Mouse (Mus musculus): Measurements from ENCODE around the gene Ralbp1.

Gene Ralbp1

DNA sequence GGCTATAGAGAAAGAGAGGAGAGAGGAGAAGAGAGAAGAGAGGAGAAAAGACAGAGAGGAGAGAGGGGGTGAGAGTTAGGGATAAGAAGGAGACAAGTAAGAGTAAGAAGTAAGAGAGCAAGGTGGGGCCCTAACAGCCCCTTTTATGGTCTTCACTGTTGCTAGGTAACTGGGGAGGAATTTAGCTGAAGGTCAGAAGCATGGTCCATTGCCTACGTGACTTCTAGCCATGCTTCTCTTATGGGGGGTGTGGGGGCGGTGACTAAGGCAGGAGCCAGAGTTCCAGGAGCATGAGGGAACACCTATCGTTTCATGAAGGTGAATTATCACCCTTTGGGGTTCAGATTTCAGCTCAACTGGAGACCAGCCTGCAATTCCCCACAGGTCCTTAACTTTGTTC is 10.4 kb upstream of the Ralbp1 start:
- DNase-seq (ENCODE audit: low spot score in 2 of 2), result no peak

DNA sequence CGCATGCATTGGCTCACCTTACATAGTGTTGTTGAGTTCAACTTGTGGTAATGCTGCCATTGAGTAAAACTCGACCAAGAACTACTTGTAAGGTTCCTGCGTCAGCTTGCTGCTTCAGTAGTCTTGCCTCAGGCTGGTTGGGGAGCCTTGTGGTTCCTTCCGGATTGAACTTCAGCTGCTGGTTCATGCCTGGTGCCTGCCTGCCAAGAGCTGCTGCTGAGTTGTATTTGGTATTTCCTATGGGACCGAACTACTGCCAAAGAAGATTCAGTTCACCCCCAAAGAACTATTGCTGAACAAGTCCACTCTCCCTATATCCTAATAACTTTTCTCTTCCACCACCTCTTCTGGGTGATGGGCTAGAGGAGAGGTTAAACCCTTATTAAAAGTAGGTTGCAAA is 3.9 kb upstream of the Ralbp1 start:
- DNase-seq (ENCODE audit: low spot score in 2 of 2), result no peak

DNA sequence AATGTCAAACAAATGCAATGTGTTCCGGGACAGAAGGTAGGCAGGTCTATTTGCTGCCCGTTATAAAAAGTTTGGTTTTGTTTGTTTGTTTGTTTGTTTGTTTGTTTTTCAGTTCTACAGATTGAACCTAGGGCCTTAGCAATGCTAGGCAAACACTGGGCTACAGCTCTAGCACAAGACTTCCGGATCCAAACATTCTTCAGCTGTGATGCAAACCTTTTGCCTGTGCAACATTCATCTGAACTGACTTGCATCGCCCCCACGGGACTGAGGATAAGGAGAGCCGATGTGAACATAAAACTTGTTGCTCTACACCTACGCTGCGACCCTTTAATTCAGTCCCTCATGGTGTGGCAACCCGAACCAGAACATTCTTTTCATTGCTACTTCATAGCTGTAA is 973 bp upstream of the Ralbp1 start:
- no peak for DNase-seq (ENCODE audit: low spot score in 2 of 2)

DNA sequence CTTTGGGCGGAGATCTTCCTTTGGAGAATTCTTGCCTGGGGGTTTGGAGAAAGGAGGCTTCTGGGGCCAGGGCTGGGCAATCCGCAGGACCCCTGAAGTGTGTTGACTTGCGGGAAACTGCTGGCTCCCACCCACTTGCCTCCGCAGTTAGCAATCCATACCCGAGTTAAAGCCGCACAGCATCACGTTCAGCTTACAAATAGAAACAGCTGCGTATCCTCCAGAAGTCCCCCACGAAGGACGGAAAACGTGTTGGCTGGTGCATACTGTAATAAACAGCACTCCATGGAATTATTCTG is 251 bp downstream of the Ralbp1 start:
- DNase-seq (ENCODE audit: low spot score in 2 of 2), result no peak

DNA sequence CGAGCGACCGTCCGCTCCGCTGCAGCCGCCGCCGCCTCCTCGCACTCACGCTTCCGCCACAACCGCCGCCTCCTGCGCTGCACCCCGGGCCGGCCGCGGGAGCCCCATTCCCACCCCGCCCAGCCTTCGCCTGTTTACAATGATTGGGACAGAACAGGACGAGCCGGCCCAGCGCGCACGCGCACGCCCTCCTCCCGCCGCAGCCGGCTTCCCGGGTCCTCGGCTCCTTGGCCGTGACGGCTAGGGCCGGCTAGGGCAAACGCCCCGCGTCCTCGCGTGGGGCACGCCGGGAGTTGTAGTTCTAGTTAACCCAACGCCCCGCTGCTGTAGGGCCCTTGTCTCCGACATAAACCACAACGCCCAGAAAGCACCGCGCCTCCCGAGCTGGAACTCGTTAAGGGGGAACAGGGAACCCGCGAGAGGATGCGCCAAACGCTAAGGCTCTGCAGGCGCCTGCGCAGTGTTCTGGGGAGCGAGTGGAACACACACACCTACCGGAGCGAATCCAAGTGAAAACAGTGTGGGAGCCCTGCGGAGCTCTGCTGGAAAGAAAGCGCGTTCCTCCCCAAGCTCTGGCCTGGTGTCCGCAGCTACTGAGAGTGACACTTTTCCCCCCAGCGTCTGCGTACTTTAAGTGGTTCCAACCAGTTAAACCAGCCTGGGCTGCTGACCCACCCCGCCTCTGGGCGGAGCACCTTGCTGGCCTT is 754 bp downstream of the Ralbp1 start:
- DNase-seq (ENCODE audit: low spot score in 2 of 2), result peak; percentile 97 to 98

DNA sequence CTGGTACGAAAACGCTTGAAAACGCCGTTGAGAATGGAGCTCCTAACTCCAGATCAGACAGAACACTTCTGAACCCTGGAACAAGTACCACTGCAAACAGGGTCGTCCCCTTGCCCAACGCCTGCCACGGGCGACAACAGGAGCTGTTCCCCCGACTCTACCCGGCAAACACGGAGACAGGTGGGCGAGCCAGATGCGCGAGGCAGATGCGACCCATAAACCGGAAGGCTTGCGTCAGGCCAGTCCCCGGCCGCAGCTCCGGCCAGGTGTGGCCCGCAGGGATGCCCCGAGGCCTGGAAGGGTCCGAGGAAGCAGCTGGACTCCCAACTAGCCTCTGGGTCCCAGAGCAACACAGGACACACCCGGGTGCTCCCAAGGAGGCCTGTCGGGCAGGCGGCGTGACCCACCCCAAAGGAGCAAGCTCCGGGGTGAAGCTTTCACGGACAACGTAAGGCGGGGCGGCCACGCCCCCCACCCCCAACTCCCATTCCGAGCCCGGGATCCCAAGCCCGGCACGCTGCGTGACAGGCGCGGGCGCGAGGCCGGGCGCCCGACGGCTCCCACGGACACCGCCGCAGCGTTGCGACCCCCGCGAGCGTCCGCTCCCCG is 1.4 kb downstream of the Ralbp1 start:
- no peak for DNase-seq (ENCODE audit: low spot score in 2 of 2)

DNA sequence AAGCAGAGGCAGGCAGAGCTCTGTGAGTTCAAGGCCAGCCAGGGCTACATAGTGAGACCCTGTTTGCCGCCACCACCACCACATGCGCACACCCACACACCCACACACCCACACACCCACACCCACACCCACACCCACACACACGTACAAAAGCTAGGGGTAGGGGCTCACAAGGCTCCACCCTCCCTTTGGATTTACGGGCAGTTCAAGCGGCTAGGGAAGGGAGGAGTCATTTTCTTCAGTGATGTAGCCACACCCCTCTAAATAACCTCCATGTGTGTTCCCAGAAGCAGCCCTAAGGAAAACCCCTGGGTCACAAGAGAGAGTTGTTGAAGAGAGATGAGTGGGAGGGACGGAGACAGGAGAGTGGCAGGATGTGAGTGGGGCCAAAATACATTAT is 8.6 kb downstream of the Ralbp1 start:
- DNase-seq (ENCODE audit: low spot score in 2 of 2), result no peak

DNA sequence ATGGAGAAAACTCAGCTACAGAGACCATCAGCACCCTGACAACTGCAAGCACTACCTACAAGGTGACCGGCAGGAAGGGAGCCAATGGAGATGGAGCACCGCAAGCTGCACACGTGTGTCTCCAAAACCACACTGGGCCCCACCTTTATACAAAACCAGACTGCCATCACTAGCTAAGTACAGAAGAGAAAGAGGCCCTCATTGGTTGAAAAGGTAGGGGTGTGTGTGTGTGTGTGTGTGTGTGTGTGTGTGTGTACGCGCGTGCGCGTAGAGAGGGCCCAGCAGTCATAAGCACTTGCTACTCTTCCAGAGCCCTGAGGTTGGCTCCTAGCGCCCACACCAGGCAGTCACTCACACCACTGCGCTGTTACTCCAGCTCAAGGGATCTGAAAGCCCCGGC is 11.8 kb downstream of the Ralbp1 start:
- no peak for DNase-seq (ENCODE audit: low spot score in 2 of 2)

DNA sequence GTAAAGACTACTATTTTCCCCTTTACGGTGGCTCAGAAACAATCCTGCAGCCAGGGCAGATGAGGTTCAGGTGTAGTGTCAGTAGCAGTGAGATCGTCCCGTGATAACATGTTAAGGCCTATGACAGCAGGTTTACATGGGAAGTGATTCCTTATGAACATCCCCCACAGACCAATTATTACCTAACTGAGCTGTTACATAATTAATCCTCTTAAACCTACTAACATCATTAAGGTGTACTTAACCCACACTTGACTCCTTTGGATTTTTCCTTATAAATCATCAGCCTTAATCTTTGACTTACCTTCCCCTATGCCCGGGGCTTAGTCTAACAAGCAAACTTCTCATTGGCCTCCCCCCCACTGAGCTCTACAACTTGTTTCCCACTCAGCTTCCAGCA is 12.4 kb downstream of the Ralbp1 start:
- DNase-seq (ENCODE audit: low spot score in 2 of 2), result no peak

DNA sequence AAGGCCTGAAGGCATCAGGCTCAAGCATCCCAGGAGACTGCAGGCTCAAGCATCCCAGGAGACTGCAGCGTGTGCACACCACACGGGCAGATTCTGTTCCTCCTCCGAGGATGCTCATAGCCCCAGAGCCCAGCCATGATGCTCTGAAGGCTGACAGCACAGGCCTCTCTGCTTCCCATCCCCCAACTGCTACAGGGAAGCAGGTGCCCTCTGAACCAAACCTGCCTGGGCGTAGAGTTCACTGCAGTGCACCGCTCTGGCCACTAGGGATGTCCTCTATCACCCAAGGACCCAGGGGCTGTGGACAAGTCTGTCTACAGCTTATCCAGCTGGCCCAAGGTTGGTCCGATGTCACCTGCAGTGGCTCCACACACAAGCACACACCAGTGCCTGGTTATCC is 12.9 kb downstream of the Ralbp1 start:
- peak in 1 of 2 experiments; percentile 33 for DNase-seq (ENCODE audit: low spot score in 2 of 2)

DNA sequence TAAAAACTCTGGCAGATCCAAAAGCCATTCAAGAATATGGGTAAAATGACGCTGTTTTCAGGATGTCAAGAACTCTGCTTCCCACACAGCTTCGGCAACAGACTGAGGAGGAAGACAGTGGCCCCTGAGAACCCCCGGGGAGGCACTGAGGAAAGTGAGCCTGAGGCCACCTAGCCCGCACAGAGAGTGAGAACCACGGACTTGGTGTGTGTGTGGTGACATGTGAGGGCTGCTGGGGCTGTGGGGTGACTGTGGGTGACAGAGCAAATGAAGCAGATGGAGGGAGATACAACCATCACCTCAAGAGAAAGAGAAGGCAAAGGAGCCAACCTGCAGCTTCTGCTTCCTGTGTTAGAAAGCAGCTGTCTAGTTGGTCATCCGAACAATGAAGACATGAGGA is 13.5 kb downstream of the Ralbp1 start:
- DNase-seq (ENCODE audit: low spot score in 2 of 2), result no peak

DNA sequence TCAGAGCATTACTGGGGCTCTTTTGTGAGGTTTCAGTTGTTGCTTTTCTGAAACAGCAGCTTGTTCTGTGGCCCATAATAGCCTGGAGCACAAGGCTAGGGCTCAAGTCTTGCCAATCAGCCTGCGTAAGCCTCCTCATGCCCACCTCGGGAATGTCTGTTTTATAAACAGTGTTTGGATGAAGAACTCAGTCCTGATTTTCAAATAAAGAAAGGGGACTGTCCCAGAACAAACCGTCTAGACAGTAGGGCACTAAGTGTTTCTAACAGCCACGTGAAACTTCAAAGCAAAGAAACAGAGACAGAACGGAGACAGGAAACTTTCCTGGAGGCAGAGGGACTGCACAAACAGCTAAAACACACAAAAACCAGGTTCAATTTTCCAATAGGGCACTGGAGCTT is 14.0 kb downstream of the Ralbp1 start:
- DNase-seq (ENCODE audit: low spot score in 2 of 2), result no peak

DNA sequence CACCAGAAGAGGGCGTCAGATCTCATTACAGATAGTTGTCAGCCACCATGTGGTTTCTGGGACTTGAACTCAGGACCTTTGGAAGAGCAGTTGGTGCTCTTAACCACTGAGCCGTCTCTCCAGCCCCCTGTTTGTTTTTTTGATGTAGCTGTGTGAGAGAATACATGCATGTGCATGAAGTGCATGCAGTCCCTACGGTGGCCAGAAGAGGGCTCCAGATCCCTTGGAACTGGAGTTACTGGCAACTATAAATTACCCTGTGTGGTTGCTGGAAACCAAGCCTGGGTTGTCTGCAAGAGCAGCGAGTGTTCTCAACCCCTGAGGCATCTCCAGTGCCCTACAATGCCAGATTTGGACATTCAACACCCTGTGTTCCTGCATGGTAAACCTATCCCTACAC is 15.5 kb downstream of the Ralbp1 start:
- DNase-seq (ENCODE audit: low spot score in 2 of 2), result peak; percentile 48 to 83

DNA sequence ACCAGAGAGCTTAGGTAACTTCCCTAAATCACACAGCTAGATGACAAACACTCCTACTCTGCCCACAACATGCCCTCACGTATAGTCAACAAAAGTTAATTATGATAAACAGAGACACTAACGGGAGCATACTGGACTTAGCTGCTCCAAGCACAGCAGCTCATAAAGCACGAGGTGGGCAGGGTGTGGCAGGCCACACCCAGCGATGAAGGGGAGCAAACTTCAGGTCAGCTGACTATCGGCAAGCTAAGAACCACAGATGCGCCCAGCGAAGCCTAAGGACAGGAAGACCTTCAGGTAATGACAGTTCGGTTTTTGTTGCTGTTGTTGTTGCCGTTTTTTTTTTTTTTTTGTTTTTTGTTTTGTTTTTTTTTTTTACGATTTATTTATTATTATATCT is 15.9 kb downstream of the Ralbp1 start:
- DNase-seq (ENCODE audit: low spot score in 2 of 2), result no peak

DNA sequence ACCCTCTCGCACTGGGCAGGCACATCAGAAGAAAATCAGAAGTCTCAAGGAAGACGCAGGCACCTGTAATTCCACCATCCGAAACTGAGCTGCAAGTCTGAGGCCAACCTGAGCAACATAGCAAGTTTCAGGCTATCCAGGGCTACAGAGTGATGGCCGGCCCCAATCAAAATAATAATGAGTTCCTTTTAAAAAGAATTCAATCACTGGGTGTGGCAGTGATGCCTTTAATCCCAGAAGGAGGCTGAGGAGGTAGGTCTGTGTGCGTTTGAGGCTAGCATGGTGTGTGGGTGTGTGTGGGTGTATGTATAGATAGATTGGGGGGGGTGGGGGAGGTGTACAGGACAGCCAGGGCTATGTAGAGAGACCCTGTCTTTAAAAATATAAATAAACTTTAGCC is 17.6 kb downstream of the Ralbp1 start:
- DNase-seq (ENCODE audit: low spot score in 2 of 2), result no peak

DNA sequence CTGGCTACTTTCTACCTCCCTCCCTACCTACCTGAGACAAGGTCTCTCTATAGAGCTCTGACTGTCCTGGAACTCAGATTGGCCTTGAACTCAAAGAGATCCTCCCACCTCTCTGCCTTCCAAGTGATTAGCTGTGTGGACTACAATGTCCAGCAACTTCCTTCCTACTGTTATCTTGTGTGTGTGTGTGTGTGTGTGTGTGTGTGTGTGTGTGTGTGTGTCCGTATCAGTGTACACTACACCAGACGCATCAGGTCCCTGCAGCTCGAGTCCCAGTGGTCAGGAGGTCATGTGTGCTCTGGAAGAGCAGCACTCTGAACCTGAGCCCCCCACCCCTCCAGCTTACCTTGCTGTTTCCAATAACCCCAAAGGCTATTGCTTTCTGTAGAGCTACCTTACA is 19.4 kb downstream of the Ralbp1 start:
- DNase-seq (ENCODE audit: low spot score in 2 of 2), result no peak

DNA sequence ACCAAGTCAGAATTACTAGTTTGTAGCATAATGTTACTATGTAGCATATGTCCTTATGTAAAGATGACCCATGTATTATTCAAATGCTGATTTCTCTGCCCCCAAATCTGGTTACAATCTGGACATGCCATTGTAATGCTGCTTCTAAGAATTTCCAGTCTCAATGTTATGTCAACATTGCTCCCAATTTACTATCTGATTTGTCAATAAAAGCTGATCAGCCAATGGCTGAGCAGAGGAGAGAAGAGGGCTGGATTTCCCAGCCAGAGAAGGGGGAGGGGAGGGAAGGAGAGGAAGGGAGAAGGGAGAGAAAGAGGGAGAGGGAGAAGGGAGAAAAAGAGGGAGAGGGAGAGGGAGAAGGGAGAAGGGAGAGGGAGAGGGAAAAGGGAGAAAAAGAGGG is 20.3 kb downstream of the Ralbp1 start:
- no peak for DNase-seq (ENCODE audit: low spot score in 2 of 2)

DNA sequence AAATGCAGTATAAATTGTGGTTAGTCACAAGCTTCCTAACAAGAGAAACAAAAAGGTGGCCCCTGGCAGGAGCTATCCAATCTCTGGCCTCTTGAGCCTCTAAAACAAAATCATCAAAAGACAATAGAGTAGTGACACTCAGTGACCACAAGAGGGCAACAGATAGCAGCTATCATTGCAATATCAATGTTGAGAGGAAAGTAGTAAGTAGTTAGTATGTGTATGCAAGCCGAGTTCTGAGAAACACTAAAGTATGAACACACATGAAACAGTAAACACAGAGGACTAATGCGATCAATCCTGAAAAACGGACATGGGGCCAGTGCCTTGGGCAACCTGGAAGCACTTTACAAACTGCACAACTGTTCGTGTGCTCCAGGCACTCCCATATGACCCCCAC is 20.9 kb downstream of the Ralbp1 start:
- no peak for DNase-seq (ENCODE audit: low spot score in 2 of 2)

DNA sequence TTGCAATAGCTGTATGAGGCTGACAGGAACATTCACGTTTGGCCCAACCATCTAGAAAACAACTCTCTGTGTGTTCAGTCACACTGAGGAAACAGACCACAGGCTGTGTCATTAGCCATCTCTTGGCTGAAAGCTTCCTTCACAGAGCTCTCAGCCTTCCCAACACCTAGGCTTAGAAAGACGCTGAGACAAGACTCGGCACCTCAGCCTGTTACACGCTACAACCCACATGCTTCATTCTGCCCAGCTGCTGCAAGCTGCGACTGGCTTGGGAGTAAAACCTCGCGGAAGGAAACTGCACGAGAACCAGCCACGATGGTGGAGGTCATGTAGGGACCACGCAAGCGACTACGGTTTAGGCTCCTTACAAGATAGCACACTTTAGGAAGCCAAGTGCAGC is 21.8 kb downstream of the Ralbp1 start:
- DNase-seq (ENCODE audit: low spot score in 2 of 2), result no peak

DNA sequence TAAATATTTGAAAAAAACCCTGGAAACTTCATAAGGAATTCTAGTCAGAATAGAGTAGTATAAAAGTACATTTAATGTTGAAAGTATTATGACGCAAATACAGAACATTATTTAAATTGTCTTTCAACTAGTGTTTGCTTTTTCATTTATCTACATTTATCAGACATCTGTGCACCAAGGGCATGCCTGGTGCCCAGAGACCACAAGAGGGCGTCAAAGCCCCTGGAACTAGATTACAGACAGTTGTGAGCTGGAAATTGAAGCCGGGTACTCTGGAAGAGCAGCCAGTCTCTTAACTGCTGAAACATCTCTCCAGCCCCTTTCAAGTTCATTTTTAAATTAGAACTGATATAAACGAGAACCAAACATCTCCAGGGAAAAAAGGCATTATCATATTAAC is 23.0 kb downstream of the Ralbp1 start:
- peak in 1 of 2 experiments; percentile 49 for DNase-seq (ENCODE audit: low spot score in 2 of 2)

DNA sequence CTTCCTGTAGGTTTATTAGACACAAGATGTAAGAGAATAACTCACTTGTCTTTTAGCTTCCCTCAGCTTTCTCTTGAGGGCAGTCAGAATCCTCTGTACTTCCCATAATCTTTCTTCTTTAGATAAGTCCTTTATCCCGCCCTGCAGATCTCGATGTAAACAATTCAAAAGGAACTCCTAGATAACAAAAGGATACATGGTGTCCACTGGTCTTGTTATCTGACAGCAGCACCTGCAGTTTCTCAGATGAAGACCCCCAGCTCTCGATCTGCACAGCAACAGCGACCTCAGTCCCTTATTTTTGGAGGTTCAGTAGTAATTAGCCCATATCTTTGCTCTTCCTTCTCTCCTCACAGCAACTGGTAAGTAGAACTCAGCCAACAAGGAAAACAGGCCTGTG is 28.0 kb downstream of the Ralbp1 start:
- DNase-seq (ENCODE audit: low spot score in 2 of 2), result no peak

DNA sequence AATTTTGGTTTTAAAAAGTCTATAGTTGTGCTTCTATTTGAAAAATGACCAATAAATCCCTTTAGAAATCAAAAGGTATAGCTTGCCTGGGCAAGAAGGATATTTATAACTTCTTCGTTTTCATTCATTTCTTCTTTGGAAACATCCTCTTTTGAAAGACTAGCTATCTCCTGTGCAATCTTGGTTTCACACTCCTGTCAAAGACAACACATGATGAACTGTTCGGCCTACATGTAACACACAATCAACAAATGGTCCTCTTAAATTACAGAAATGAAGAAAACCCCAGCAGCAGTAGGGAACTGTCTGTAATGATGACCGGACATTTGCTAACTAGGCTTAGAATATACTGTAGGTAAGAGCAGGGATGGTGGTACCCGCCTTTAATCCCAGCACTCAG is 31.6 kb downstream of the Ralbp1 start:
- no peak for DNase-seq (ENCODE audit: low spot score in 2 of 2)

DNA sequence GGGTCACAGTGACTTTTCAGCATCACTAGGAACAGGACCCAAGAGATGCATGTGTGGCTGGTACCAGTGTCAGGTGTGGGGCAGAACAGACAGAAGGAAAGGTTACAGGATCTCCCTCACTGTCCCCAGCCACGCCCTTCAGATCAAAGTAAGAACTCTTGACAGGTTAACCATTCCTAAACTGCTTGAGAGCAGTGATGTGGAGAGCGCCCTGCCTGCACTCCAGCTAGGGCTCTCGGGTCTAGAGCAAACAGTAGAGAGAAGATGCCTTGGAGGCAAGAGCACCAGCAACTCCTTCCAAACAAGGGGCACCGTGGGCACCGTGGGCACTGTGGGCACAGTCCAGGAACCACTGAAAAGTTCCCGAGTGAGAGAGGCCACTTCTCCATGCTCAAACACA is 32.3 kb downstream of the Ralbp1 start:
- DNase-seq (ENCODE audit: low spot score in 2 of 2), result no peak

DNA sequence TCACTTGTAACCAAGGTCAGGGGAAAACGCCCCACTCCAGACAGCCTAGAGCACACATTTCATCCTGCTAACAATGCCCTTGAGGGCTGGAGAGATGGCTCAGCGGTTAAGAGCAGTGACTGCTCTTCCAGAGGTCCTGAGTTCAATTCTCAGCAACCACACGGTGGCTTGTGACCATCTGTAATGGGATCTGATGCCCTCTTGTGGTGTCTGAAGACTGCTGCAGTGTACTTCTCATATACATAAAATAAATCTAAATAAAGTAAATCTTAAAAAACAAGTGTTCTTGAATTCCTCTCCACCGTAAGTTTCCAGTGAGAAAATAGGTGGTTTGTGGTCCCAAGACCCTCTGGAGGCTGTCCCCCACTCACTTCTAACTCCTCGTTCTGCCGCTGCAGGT is 33.8 kb downstream of the Ralbp1 start:
- DNase-seq (ENCODE audit: low spot score in 2 of 2), result no peak

Measured in cerebellum, postnatal 4 days (tissue).